Mouse (Mus musculus): ENCODE results near the gene Gm28305.
A peak's percentile ranks its signal among the peaks of the same experiment; 100 is the strongest.

The Gm28305 gene

DNA sequence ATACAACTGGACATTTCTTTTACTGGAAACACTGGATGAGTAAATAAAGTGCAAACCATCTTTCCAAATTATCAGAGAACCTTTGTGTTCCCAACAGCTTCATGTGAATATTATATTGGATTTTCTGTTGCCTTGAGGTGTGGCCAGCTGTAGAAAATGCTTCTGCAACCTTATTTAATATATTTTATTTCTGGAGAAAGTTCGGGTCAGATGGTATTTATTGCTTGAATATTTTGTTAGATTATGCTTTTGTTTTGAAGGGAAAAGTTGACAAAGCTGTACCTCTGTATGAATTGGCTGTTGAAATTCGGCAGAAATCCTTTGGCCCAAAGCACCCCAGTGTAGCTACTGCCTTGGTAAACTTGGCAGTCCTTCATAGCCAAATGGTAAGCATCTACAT lies at the start of gene Gm28305:
Gene Gm28305 (plus strand): TSS at position 301 of the 400 bp plus-strand sequence.
- TF ChIP-seq GATA4 (IDR thresholded peaks at IDR 0.05; ENCODE audit: insufficient replicate concordance, low read length): no peak

DNA sequence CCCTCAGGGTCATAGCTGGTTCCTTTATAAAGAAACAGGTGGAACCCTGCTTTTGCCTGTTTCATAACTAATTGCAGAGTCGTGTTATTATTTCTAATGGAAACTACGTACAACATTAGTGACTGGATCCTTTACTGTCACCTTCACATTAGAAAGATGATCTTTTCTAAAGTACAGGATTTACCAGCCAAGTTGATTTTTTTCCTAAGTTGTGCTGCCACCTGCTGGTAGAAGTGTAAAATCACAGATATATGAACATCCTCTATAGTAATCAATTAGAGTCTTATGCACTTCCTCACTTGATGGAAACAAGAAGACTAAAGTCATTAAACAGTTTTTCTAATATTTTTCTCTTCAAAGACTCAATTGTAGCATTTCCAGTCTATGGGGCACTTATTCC lies 44.0 kb upstream of the Gm28305 start:
- TF ChIP-seq GATA4 (IDR thresholded peaks at IDR 0.05; ENCODE audit: insufficient replicate concordance, low read length): no peak

DNA sequence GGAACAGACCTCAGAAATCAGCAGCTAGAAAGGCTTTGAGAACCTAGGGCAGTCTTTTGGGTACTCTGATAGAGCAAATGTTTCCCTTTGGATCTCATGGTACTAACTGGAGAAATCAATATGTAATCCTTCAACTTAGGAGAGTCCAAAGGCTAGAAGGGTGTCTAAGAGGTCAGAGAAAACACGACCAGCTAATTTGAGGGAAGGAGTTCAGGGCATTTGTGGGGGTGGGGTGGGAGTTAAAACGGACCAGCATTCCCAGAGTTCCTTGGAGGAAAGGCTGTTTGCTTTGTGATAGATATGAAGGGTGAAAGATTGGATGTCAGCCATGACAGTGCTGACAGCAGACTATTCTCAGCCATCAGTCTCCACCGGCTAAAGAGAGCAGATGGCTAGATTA lies 39.9 kb upstream of the Gm28305 start:
- no peak for TF ChIP-seq GATA4 (IDR thresholded peaks at IDR 0.05; ENCODE audit: insufficient replicate concordance, low read length)

DNA sequence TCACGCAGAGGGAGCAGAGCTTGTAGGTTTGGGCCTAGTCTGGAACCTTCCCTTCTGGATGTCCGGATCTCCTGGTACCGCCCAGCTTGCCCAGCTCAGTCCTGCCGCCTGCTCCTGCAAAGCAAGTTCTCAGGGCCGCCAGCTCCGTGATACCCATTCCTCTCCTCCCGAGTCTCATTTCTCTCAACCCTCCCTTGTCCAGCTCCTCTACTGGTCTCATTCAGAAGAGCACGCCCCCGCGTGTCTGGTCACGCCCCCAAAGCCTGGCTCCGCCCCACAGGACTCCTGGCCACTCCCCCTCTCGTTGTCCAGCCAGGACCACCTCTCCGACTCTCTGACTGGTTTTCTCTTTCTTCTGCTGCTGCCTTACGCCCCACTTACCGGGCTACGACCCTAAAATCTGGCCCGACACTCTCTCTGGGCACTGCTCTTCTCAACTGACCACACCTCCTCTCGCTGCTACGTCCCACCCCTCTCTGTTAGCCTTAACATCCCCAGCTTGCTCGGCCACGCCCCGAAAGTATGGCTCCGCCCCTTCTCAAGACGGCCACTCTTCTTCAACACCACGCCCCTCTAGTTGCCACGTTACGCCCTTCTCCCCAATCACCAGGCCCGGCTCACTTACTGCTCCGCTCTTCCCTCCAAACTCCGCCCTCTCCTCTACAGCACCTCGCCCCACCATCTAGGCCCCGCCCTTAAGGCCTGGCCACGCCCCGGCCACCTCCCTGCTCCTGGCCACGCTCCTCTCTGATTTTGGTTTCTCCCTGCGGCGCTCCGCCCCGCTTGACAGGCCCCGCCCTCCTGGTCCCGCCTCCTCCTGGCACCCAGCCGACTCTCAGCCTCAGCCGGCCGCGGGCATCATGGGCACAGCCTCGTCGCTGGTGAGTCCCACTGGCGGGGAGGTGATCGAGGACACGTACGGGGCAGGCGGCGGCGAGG lies 38.3 kb upstream of the Gm28305 start, which contains the start of gene Nphp3:
Gene Nphp3 (plus strand): TSS at position 624 of the 939 bp plus-strand sequence.
- TF ChIP-seq GATA4 (IDR thresholded peaks at IDR 0.05; ENCODE audit: insufficient replicate concordance, low read length): peak; percentile 24; the same call in 1 of the 2 replicates

DNA sequence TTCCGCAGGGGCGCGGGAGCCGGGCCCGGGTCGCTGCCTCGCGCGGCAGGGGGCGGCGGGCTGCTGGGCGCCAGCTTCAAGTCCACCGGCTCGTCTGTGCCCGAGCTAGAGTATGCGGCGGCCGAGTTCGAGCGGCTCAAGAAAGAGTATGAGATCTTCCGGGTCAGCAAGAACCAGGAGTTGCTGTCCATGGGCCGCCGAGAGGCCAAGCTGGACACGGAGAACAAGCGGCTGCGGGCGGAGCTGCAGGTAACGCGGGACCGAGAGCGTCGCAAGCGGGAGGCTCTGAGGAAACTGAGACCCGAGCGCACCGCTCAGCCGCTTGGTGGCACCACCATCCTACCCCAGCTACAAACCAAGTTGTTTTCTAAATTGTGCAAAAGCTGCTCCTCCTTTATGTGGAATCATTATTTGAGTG lies 37.5 kb upstream of the Gm28305 start:
- no peak for TF ChIP-seq GATA4 (IDR thresholded peaks at IDR 0.05; ENCODE audit: insufficient replicate concordance, low read length)

DNA sequence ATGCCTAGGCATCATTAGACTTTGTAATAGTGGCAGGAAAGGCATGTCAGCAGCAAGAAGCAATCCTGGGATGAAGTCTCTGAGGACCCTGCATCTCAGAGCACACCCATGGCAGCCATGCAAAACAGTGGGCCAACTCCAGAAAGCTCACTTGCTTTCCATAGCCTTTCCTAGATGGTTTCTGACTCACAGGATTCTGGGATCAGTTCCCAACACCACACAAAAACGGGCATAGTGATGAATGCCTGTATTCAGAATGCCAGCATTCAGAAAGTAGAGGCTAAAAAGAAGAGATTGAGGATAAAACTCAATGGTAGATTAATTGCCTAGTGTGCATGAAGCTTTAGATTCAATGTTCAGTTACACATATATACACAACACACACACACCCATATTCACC lies 25.9 kb upstream of the Gm28305 start:
- TF ChIP-seq GATA4 (IDR thresholded peaks at IDR 0.05; ENCODE audit: insufficient replicate concordance, low read length): no peak

DNA sequence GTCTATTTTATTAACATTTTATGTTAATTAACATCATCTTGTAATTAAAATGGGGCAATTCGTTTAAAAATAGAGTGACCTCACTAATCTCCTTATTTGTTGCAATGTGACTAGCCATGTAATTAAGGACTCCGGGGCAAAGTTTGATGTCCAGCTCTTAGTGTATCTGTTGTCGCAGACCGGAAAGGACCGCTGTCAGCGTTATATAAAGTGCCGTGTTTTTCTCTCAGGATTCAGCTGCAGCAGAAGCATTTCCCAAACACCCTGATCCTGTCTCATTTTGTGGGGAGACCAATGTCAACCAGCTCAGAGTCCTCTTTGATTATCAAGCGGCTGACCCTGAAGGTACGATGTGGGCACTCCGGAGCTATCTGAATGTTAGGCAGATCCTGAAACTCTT lies 19.4 kb upstream of the Gm28305 start:
- TF ChIP-seq GATA4 (IDR thresholded peaks at IDR 0.05; ENCODE audit: insufficient replicate concordance, low read length): no peak

DNA sequence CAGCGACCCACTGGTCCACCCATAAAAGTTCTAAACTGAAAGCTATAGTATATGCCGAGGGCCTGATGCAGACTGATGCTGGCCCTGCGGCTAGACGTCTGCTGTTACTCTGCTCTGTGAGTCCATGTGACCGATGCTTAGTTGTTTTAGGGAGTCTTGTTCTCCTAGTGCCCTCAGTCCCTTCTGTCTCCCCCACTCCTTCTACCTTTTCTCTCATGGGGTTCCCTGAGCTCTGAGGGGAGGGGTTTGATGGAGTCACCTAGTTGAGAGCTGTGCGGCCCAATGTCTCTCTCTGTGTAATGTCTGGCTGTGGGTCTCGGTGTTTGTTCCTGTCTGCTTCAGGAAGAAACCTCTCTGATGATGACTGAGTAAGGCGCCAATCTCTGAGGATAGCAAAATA lies 13.3 kb upstream of the Gm28305 start:
- no peak for TF ChIP-seq GATA4 (IDR thresholded peaks at IDR 0.05; ENCODE audit: insufficient replicate concordance, low read length)

DNA sequence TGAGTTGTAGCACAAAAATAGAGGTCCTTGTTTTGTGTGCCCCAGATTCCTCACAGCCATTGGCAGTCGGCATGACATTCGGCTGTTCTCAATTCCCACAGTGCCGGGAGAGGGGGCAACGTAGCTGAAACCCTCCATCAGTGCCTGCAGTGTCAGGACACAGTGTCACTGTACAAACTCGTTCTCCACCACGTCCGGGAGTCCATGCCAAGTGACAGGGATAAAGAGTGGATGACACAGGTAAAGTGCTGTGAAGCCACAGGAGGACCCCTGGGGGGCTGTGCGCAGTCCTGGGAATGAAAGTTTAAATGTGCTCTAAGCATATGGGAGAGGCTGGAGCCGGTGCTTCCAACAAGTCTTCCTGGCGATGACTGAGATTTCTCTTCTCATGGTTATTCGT lies 10.6 kb upstream of the Gm28305 start:
- no peak for TF ChIP-seq GATA4 (IDR thresholded peaks at IDR 0.05; ENCODE audit: insufficient replicate concordance, low read length)

DNA sequence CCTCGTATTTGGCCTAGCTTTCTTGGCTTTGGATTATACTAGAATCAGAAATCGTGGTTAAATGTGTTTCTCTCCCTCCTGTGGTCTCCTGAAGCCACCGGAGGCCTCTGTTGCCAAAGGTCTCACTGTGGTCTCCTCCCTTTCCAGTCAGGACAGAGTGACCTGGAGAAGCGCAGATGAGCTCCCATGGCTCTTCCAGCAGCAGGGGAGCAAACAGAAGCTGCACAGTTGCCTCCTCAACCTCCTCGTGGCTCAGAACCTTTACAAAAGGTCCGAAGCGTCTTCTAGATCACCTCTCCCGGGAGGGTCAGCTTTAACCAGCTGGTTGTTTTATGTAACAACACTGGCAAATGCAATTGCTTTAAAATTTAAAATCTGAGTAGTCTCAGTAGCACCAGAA lies 6.2 kb upstream of the Gm28305 start:
- no peak for TF ChIP-seq GATA4 (IDR thresholded peaks at IDR 0.05; ENCODE audit: insufficient replicate concordance, low read length)

DNA sequence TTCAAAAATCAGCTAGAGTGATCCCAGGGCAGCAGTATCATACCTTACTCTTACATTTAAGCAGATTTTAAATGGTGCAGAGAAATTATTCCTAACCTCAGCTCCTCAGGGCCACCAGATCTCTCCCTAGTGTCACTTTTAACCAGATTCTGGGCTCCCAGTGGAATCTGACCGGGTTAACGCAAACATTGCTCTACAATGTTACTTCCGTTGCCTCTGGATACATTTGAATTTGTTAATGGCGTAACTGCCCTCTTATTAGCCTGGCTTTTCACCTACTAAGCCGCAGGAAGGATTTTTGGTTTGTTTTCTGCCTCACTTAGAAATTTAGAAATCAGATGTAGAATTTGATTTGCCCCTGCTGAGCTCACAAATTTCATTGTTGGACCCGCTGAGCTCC lies 5.7 kb upstream of the Gm28305 start:
- TF ChIP-seq GATA4 (IDR thresholded peaks at IDR 0.05; ENCODE audit: insufficient replicate concordance, low read length): no peak

DNA sequence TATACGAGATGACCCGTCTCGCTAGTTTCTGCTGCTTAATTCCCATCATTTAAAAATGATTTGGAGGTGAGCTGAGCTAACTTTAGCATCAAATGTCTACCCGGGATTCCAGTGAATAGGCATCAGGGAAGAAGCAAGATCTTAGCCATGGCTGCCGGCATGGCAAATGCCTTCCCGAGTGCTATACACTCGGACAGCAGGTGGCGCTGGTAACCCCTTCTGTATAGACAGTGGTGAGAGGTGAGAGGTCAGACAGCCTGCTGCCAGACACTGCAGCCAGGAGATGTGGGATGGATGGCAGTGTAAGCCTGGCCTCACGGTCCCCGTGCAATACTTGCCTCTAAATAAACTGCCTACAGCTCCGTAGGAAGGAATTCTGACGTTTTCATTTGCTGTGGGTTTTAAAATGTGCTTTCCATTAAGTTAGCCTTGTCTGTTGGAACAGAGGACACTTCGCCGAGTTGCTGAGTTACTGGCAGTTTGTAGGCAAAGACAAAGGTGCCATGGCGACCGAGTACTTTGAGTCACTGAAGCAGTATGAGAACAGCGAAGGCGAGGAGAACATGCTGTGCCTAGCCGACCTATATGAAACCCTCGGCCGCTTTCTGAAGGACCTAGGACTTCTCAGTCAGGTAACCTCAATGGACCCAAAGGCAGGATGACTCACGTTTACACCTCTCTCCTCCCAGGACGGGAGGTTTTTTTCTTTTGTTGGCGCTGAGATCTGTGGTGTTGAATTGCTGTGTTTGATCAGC lies 5.0 kb upstream of the Gm28305 start:
- TF ChIP-seq GATA4 (IDR thresholded peaks at IDR 0.05; ENCODE audit: insufficient replicate concordance, low read length): no peak

DNA sequence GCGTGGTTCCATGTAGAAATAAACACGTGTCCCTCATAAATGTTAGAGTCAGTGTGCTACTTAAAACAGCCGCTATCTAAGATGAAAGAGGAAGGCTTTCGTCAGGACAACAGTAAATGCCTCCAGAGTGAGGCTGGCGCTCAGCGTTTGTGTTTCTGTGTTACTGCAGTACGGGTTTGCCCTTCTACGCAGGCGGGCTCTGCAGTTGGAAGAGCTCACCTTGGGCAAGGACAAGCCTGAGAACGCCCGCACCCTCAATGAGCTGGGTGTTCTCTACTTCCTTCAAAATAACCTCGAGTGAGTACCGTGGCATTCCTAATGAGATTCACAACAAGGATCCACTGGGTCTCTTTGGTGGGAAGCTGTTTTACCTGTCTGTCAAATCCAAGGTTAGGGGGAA lies 2.2 kb upstream of the Gm28305 start:
- no peak for TF ChIP-seq GATA4 (IDR thresholded peaks at IDR 0.05; ENCODE audit: insufficient replicate concordance, low read length)

DNA sequence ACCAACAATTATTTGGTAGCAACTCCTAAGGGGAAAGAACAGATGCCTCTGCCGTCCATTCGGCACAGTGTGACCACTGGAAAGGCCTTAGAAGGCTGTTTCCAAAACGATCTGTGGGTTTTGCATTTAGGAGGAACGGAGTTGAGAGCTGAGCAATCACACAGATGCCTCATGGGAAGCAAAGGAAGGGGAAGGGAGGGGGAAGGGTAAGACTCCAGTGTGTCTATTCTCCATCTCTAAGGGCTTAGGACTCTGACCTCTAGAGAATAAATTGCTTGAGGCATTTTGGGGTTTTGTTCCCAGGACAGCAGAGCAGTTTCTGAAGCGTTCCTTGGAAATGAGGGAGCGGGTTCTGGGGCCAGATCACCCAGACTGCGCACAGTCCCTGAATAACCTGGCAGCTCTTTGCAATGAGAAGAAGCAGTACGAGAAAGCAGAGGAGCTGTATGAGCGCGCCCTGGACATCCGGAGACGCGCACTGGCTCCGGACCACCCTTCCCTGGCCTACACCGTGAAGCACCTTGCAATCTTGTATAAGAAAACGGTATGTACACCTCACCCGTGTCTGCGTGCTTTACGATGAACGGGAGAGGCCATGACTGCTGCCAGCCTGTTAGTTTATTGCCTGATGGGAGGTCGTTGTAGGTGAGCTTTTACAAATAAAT lies 1.3 kb upstream of the Gm28305 start:
- no peak for TF ChIP-seq GATA4 (IDR thresholded peaks at IDR 0.05; ENCODE audit: insufficient replicate concordance, low read length)

DNA sequence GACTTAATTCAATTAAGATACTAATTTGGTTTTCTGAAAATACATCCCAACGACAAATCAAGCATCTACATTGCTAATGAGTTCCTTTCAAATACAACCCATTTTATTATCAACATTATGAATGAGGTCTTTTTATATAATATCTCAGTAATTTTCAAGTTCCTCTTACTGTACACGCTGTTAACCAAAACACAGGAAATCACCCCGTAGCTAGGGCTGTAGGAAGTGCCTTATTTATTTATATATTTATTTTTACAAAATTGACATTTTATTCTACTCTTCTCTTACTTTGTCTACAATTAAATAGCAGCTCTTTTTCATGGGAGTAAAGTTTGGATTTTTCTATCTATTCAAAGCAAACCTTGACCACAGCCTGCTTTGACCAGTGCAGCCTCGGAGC lies 720 bp upstream of the Gm28305 start:
- TF ChIP-seq GATA4 (IDR thresholded peaks at IDR 0.05; ENCODE audit: insufficient replicate concordance, low read length): no peak
